Mouse (Mus musculus) heart, adult 18-20 months (tissue): ENCODE data around the gene Sdf4. TPM values are rescaled to one million over a fixed set of nuclear protein-coding genes. Genes with fewer than 3 reads are reported as not detected.

Experiments
- DNase-seq, 2 experiments: peaks; one replicate each; pipeline ENCODE4 v3.0.0; 2021 to 2022; ENCODE audit warnings: mixed read lengths in 1 of 2
- long read RNA-seq, 2 experiments: library from polyadenylated mRNA; stranded (forward); transcript quantifications; one replicate each; pipeline ENCODE4 v2.0.0; 2021
- total RNA-seq, 2 experiments: library from RNA; stranded (reverse); gene quantifications; 2 replicates each; pipeline ENCODE4 v1.2.3; 2021

Sdf4 gene
- total RNA-seq, result 10 to 100 TPM; 82.1 to 89.0 TPM
- long read RNA-seq, experiment 1, full-length matches to known transcripts, result 49 of 70 reads
- long read RNA-seq, experiment 1, partial matches to known transcripts, result 15 of 70 reads
- long read RNA-seq, experiment 1, other reads (novel, unspliced or antisense), result 6 of 70 reads
- long read RNA-seq, experiment 2, full-length matches to known transcripts, result 30 of 44 reads
- long read RNA-seq, experiment 2, partial matches to known transcripts, result 7 of 44 reads
- long read RNA-seq, experiment 2, other reads (novel, unspliced or antisense), result 7 of 44 reads

DNA sequence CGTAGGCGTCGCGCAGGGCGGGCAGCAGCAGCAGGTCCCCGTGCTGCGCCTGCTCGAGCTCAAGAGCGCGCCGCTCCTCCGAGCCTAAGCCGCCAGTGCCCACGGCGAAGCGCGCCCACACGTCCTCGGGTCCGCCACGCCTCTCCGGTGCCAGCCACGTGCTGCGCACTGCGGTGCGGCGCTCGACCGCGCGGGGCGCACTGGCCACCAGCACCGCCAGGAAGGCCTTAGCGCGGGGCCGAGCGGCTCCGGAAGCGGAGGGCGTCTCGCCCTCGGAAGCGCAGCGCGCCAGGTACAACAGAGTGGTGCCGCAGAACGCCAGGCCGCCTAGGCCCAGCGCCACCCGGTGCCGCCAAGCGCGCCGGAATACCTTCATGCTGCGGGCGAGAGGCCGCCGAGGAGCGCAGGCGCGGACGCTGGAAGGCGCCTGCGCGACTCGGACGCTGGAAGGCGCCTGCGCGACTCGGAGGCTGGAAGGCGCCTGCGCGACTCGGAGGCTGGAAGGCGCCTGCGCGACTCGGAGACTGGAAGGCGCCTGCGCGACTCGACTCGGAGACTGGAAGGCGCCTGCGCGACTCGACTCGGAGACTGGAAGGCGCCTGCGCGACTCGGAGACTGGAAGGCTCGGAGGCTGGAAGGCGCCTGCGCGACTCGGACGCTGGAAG lies at the start of gene Sdf4, which contains the start of gene B3galt6:
Gene Sdf4 (plus strand): TSS at position 632 of the 665 bp plus-strand sequence.
Gene B3galt6 (minus strand): TSS at position 409 of the 665 bp plus-strand sequence.
- DNase-seq, result peak in 1 of 2 experiments; percentile 87

DNA sequence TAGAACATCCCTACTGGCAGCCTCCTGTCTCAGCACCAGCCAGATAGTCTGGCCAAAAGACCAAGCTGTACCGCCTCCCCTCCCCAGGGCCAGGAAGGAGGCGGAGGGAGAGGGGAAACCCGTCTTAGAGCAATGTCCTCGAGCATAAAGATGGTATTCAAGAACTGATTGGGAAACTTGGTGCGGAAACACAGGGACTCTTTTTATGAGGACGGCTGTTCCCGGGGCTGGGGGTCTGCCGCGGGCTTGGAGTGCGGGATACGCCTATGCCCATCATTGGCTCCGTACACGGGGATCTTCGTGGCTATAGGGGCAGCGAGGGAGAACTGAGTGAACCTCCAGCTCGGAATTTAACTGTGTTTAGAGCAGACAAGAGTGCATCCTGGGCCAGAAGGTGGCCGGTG lies 49.6 kb upstream of the Sdf4 start:
- DNase-seq, result peak in 1 of 2 experiments; percentile 59

DNA sequence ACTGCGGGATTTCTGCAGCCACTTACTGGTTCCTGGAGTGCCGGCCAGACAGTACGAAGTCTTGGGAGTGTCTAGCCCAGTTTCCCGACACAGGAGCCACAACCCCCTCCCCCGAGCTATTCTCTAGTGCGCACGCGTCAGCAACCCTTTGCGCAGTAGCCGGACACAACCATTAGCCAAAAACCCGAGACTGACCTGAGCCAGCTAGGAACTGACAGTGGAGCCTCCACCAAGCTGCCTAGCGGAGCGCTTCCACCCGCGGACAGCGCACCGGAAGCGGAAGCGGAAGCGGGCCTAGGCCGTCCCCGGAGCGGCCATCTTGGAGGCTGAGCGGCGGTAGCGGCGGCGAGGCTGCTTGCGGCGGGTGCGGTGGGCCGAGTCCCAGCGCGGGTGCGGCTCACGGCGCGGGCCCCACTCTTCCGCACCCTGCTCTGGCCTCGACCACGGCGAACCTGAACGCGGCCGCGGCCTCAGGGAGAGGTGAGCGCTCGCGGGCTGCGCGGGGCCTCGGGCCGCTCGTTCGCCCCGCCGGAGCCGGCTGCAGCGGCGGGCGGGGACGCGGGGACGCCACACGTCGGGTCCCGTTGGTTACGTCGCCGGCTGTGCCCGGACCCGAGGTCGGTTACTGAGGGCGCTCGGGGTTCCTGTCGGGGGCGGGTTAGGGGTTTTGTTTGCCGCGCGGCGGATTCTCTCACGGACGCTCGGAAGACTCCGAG lies 49.0 kb upstream of the Sdf4 start, which contains the start of gene Ube2j2:
Gene Ube2j2 (plus strand): TSS at position 298 of the 716 bp plus-strand sequence.
- DNase-seq, result peak; percentile 98 to 99

- DNase-seq, result no peak
Observed at GRCm38 (mm10) chr4:155944271-155944670, 48.4 kb upstream of the Sdf4 start.

DNA sequence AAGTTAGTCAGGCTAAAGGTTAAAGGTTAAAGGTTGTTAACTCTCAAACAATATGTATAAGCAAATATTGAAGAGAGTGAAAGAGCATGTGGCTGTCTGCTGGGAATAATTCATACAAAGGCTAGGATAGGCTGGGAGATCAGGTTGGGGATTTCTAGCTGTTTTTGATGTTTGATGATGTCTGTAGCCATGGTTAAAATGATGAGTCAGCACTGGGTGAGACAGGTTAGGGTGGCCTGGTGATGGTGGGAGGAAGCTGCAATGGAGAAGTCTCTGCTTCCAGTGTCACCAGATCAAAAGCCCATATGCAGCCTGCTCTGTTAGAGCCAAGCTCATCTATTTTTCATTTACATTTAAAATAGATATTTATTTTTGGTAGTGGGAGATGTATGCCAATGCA lies 45.6 kb upstream of the Sdf4 start:
- peak in 1 of 2 experiments; percentile 0 for DNase-seq

- no peak for DNase-seq
Observed at GRCm38 (mm10) chr4:155955491-155955890, 37.2 kb upstream of the Sdf4 start.

- peak; percentile 72 to 84 for DNase-seq
Observed at GRCm38 (mm10) chr4:155959275-155959674, 33.4 kb upstream of the Sdf4 start.

GRCm38 (mm10) chr4:155962167-155962971 lies 30.3 kb upstream of the Sdf4 start, which contains the start of gene C1qtnf12:
C1qtnf12 (plus strand) TSS chr4:155962318.
- DNase-seq, result peak; percentile 39 to 48

- DNase-seq, result no peak
Observed at GRCm38 (mm10) chr4:155963106-155963505, 29.6 kb upstream of the Sdf4 start.

DNA sequence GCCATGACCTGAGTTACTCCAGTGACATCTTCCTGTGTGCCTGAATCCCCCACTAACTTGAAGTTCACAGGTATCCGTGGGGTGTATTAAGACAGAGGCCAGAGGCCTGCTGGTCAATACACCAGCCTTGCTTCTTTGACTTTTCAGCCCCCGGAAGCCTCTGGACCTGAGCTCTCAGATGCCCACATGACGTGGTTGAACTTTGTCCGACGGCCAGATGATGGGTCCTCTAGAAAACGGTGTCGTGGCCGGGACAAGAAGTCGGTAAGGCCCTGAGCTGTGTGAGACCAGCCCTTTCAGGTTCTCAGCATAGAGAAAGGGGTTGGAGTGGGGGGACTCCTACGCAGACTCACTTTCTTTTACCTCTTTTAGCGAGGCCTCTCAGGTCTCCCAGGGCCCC lies 28.3 kb upstream of the Sdf4 start:
- DNase-seq, result no peak

DNA sequence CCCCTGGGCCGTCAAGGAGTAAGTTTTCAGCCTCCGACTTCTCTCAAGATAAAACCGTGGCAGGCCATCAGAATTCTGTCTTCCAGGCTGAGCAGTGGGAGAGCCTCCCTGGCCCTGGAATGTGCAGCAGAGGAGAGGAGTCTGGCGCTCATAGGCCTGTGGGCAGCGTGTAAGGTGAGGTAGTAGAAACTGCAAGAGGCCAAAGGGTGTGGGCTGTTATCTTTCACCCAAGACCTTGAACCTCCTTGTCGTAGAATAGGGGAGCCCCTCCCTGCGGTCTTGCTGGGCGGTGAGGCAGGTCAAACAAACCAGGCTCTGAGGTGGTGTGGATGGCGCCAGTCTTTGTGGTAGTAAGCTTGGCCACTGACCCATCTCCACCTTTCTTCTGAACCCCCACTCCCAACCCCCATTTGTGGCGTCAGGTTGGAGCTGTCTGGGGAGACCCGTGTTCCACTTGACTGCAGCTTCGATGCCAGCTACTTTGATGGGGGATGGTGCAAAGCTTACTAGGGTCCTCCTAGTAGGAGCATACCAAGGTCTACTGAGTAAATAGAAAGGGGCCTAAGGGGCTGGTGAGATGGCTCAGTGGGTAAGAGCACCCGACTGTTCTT lies 23.5 kb upstream of the Sdf4 start:
- DNase-seq, result no peak

- DNase-seq, result no peak
Observed at GRCm38 (mm10) chr4:155970286-155970685, 22.4 kb upstream of the Sdf4 start.

- DNase-seq, result no peak
Observed at GRCm38 (mm10) chr4:155972651-155973050, 20.0 kb upstream of the Sdf4 start.

- DNase-seq, result no peak
Observed at GRCm38 (mm10) chr4:155973239-155973638, 19.4 kb upstream of the Sdf4 start.

- no peak for DNase-seq
Observed at GRCm38 (mm10) chr4:155981436-155982082, 11.1 kb upstream of the Sdf4 start.

- DNase-seq, result no peak
Observed at GRCm38 (mm10) chr4:155983788-155984187, 8.9 kb upstream of the Sdf4 start.

GRCm38 (mm10) chr4:155991211-155991907 lies 1.3 kb upstream of the Sdf4 start:
- DNase-seq, result peak in 1 of 2 experiments; percentile 9

- no peak for DNase-seq
Observed at GRCm38 (mm10) chr4:155991908-155992230, 803 bp upstream of the Sdf4 start.

DNA sequence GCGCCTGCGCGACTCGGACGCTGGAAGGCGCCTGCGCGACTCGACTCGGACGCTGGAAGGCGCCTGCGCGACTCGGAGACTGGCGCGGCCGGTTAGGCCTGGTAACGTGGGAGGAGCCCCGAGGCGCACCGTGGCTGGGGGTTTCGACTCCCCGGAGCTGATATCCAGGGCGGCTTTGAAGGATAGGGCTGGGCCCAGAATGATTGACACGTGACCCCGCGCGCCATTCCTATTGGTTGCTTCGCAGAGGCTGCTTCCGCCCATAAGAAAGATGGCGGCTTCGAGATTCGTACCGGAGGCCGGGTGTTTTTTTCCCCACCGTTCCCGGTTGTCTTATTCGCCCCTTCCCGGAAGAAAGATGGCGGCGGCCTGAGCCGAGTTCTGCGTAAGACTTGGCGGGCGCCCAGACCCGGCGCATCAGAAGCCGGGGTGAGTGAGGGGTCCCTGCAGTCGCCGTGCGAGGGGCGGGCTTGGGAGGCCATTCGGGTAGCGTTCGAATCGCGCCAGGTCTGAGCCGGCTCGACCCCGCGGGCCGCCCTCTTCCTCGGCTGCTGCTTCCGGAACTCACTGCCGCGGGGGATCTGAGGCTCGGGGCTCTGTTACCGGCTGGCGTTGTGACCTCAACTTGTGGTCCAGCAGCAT lies 355 bp downstream of the Sdf4 start:
- DNase-seq, result peak; percentile 96 to 100

DNA sequence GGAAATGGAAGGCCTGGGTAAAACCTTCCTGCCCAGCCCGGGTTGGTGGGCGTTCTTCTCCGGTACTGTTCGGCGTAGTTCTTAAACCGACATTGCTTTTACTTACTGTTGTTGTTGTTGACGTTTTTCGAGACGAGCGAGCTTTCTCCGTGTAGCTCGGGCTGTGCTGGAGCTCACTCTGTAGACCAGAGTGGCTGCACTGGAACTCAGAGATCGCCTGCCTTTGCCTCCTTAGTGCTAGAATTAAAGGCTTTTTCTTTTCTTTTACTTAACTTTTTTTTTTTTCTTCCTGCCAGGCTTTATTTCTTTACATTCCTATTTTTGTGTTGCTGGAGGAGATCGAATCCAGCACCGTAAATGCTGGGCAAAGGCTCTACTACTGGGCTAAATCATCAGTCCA lies 934 bp downstream of the Sdf4 start:
- DNase-seq, result no peak
